Mouse (Mus musculus) cerebellum, adult 2 months (tissue): ENCODE data around the gene Zfp653.

Experiments
- CTCF ChIP-seq: fragments of 200-500 bp; IDR thresholded peaks from 2 replicates; pipeline ENCODE4 v1.5.1; 2011; ENCODE audit warnings: low read depth, mild to moderate bottlenecking, control low read depth, low read length, moderate library complexity, borderline replicate concordance; ENCODE audit not compliant: insufficient read depth
- POLR2A ChIP-seq: fragments of 200-500 bp; IDR thresholded peaks from 2 replicates; pipeline ENCODE4 v1.6.1; 2011; ENCODE audit warnings: low read length, control low read depth, borderline replicate concordance; ENCODE audit not compliant: insufficient read depth

- no peak for TF ChIP-seq CTCF
- TF ChIP-seq POLR2A, result no peak
Observed at GRCm38 (mm10) chr9:22089281-22089680, 18.1 kb upstream of the Zfp653 start.
